Comparison of ENCODE assay signal across 16 mouse cellular contexts in the genomic region with DNA sequence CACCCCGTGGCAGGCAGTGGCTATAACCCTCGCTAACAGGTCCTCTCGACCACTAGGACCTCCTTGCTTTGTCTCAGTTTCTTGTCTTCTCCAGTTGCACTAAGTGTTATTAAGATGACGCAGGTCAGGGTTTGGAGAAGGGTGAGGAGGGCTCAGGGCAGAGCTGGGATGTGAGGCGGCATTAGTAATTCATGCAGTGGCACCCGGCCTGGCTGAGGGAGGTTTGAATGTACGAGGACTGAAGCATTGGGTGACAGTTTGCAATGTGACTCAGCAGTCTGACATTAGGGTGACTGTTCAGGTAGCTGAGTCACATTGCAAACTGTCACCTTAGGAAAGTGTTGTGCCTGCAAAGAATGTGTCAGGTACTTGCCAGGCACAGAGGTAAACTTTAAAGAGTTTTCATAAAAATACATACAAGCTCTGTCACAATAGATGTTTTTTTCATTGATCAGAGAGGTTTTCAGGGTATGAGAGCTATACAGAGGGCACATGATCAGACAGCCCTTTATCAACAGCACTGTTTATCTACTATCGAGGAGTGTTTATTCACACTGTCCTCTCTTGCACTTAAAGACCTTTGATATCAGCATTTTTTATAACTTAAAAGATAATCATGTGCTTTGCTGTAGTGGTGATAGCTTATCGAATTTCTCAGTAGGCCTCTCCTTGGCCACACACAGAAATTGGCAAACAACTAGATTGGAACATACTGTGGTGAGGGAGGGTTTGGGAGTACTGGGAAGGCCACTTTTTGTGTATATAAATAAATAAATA. TPM values are rescaled to one million over a fixed set of nuclear protein-coding genes. Genes with fewer than 3 reads are reported as not detected.
DNase-seq lines count a peak whose midpoint lies in the region; ATAC-seq and TF ChIP-seq lines count a peak whose summit lies in the region.
"Had no signal": no experiment of that assay in that cellular context is flagged by ENCODE, and none has a peak within 500 bp of the region (broad histone marks: within the 10 kb centered on the region; RNA-seq: fewer than 3 reads in every experiment).

No protein-coding gene starts in this region.

- no peak overlapping the region for H3K4me2 ChIP-seq in lung, postnatal 0 days (replicated peaks; ENCODE audit: low read depth, low read length)
- H3K4me2 ChIP-seq in stomach, embryonic 15.5 days: no peak overlapping the region
- H3K4me2 ChIP-seq: kidney, embryonic 15.5 days had no signal

- H3K4me1 ChIP-seq in lung, postnatal 0 days (ENCODE audit: insufficient read depth, low read depth, low read length): no peaks in the 10 kb centered on the region
- peaks cover 25% of the 10 kb centered on the region for H3K4me1 ChIP-seq in liver, adult 2 months (ENCODE audit: control insufficient read depth, insufficient read depth, low read length)
- H3K4me1 ChIP-seq in stomach, embryonic 15.5 days: 0 out of 2 replicates have a peak, but pooled peaks cover 8% of the 10 kb centered on the region

- TF ChIP-seq CTCF in lung, postnatal 0 days (IDR thresholded peaks at IDR 0.05): no peak
- no peak for TF ChIP-seq CTCF in liver, adult 2 months (IDR thresholded peaks at IDR 0.05; ENCODE audit: low read depth, low read length)

- no peak overlapping the region for H3K4me3 ChIP-seq in lung, postnatal 0 days (ENCODE audit: low read depth, low read length)
- no peak overlapping the region for H3K4me3 ChIP-seq in liver, adult 2 months (ENCODE audit: insufficient read depth, low read depth, low read length)
- no peak overlapping the region for H3K4me3 ChIP-seq in stomach, embryonic 15.5 days (replicated peaks)
- H3K4me3 ChIP-seq: kidney, embryonic 15.5 days; midbrain, embryonic 10.5 days had no signal

- 44% methylated on average over 9 of the region's 9 CpGs for WGBS in lung, postnatal 0 days
- WGBS in liver, adult 2 months: 51% methylated on average over 9 of the region's 9 CpGs
- WGBS in stomach, embryonic 15.5 days: 47% methylated on average over 9 of the region's 9 CpGs

- peak; percentile 21 for DNase-seq in lung, postnatal 0 days (ENCODE audit: low spot score)
- DNase-seq in lung, postnatal 10 days: no peak
- peak; percentile 44 for DNase-seq in c-Kit-positive CD71-positive TER-119-negative erythroid progenitor cells, embryonic 14.5 days (ENCODE audit: low read depth)
- DNase-seq in liver, adult 2 months (ENCODE audit: extremely low read depth, low read depth, low spot score): peak; percentile 87
- DNase-seq in layer of hippocampus, adult 11-12 months (ENCODE audit: low spot score): no peak
- no peak for DNase-seq in lung, postnatal 14 days
- no peak for DNase-seq in spleen, postnatal 4 days (ENCODE audit: low spot score in 2 of 2)
- DNase-seq: cerebellum, adult 2 months; gastrocnemius, postnatal 36 days; layer of hippocampus, adult 9-11 months; lung, adult 2 months; thymus, postnatal 36 days had no signal

- H3K9ac ChIP-seq in lung, postnatal 0 days (replicated peaks; ENCODE audit: low read depth): no peak overlapping the region
- H3K9ac ChIP-seq in liver, adult 2 months (ENCODE audit: low read depth, low read length): no peak overlapping the region
- no peak overlapping the region for H3K9ac ChIP-seq in stomach, embryonic 15.5 days
- H3K9ac ChIP-seq: kidney, embryonic 15.5 days had no signal

- no peak overlapping the region for H3K27ac ChIP-seq in lung, postnatal 0 days (ENCODE audit: low read length)
- peak overlapping the region; percentile 14 for H3K27ac ChIP-seq in liver, adult 2 months (replicated peaks; ENCODE audit: insufficient read depth, low read depth, low read length)
- no peak overlapping the region for H3K27ac ChIP-seq in stomach, embryonic 15.5 days
- H3K27ac ChIP-seq: kidney, embryonic 15.5 days; midbrain, embryonic 10.5 days had no signal

- no peaks in the 10 kb centered on the region for H3K79me2 ChIP-seq in liver, adult 2 months (ENCODE audit: control insufficient read depth, insufficient read depth, low read length)

- peak; percentile 14; the same call in 1 of the 2 replicates for ATAC-seq in lung, postnatal 0 days
- peak; percentile 75 for ATAC-seq in stomach, embryonic 15.5 days (ENCODE audit: insufficient read depth, low FRiP score, low read depth)
- ATAC-seq: hindbrain, embryonic 16.5 days had no signal

- H3K9me3 ChIP-seq in lung, postnatal 0 days (ENCODE audit: low read length): no peaks in the 10 kb centered on the region
- no peaks in the 10 kb centered on the region for H3K9me3 ChIP-seq in stomach, embryonic 15.5 days
- H3K9me3 ChIP-seq: kidney, embryonic 15.5 days; midbrain, embryonic 10.5 days had no signal

- TF ChIP-seq POLR2A in liver, adult 2 months (IDR thresholded peaks at IDR 0.05; ENCODE audit: extremely low read depth, insufficient read depth, low read length): no peak

- no peaks in the 10 kb centered on the region for H3K27me3 ChIP-seq in lung, postnatal 0 days (replicated peaks; ENCODE audit: insufficient read depth, low read length)
- no peaks in the 10 kb centered on the region for H3K27me3 ChIP-seq in liver, adult 2 months (ENCODE audit: control insufficient read depth, insufficient read depth, low read length)
- H3K27me3 ChIP-seq in stomach, embryonic 15.5 days (replicated peaks): no peaks in the 10 kb centered on the region
- H3K27me3 ChIP-seq: kidney, embryonic 15.5 days had no signal

- H3K36me3 ChIP-seq in lung, postnatal 0 days (ENCODE audit: insufficient read depth, low read length): no peaks in the 10 kb centered on the region
- no peaks in the 10 kb centered on the region for H3K36me3 ChIP-seq in liver, adult 2 months (ENCODE audit: control insufficient read depth, insufficient read depth, low read length)
- no peaks in the 10 kb centered on the region for H3K36me3 ChIP-seq in stomach, embryonic 15.5 days
- H3K36me3 ChIP-seq: kidney, embryonic 15.5 days; midbrain, embryonic 10.5 days had no signal

- no peak for TF ChIP-seq EP300 in lung, postnatal 0 days (IDR thresholded peaks at IDR 0.05)

RNA-seq across cellular contexts. Expression of a gene that starts 56.7 kb away (rescaled TPM):
- polyA plus RNA-seq in lung, postnatal 0 days (2015; fragmentation: Nextera tagmentation; extraction: Ambion mirVana): 143 and 167 TPM in 2 replicates
- 167 TPM in 2 replicates for total RNA-seq in liver, adult 2 months (2014; rRNA removed)
- polyA plus RNA-seq in liver, adult 2 months (2012; rRNA removed): 30.5 and 32.7 TPM in 2 replicates
- 94.3 and 97.2 TPM in 2 replicates for polyA plus RNA-seq in stomach, embryonic 15.5 days (2015; fragmentation: Nextera tagmentation; extraction: Ambion mirVana)

Comparison
In these comparisons a context has a peak if more than half of its experiments do, and no peak if none do; other contexts are left out.
1. DNase-seq: peak in lung, postnatal 0 days (single experiment), c-Kit-positive CD71-positive TER-119-negative erythroid progenitor cells, embryonic 14.5 days (single experiment) and liver, adult 2 months (single experiment); none in lung, postnatal 10 days (single experiment), layer of hippocampus, adult 11-12 months (single experiment), lung, postnatal 14 days (single experiment) and spleen, postnatal 4 days (0 of 2).